Mouse (Mus musculus) frontal cortex, postnatal 14 days (tissue): Measurements from ENCODE around the gene Gm10424.
"Not testable (repeated sequence)": the region's sequence is repeated elsewhere in the genome, so short reads cannot be mapped to it uniquely, and the experiment has no call there.

Experiments used
- DNase-seq, 2 experiments: peaks; one replicate each; pipeline ENCODE4 v3.0.0; 2022; ENCODE audit warnings: low spot score in 2 of 2

Gm10424 gene

DNA sequence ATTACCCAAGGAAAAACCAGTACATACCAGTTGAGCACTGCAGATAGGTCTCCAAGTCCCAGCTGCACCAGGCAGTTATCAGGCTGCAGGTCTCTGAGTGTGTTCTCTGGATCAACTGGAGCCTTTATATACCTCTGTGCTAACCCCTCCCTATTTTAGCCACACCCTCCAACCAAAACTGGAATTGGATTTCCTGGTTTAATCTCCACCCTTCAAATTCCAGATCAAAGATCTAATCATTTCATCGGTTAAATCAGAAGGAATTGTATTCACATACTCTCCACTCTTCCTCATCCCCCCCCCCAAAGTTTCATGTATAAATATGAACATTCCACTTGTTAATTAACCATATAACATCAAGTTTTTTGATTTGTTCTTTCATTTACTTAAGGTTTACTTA lies at the start of gene Gm10424:
Gm10424 (minus strand) TSS at position 101 of the 400 bp plus-strand sequence.
- DNase-seq = not testable (repeated sequence)

DNA sequence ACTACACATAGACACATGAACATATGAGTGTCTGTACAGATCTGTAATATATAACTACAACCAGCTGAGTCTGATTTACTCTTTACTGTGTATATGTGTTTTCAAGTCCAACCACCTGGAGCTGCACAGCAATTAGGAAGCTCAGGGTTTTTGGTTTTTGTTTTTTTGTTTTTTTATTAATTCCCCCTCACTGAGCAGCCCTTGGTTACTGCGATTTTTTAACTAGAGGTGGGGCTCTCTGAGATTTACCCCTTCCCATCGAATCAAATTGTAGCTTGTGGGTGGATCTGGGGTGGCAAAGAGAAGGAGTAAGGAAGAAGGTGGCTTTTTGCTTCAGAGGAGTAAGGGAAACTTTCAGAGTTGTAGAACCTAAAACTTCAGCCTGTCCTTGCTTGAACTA lies 33.0 kb upstream of the Gm10424 start, which contains the start of gene Gm3259:
Gm3259 (plus strand) TSS at position 301 of the 400 bp plus-strand sequence.
- not testable (repeated sequence) for DNase-seq
